Mouse (Mus musculus) CD4-positive helper T cell, adult 2 months (primary cell): ENCODE results near the gene Wipi1.

Source experiments
- DNase-seq: peaks from one replicate; pipeline ENCODE4 v3.0.0-alpha.2; 2012; ENCODE audit warnings: low read depth, missing footprints, low spot score

Gene Wipi1

GRCm38 (mm10) chr11:109579999-109580398 lies 31.8 kb downstream of the Wipi1 start:
- no peak for DNase-seq

- DNase-seq: no peak
Observed at GRCm38 (mm10) chr11:109578536-109578935, 33.2 kb downstream of the Wipi1 start.

- no peak for DNase-seq
Observed at GRCm38 (mm10) chr11:109575832-109576231, 35.9 kb downstream of the Wipi1 start.

GRCm38 (mm10) chr11:109574604-109575003 lies 37.2 kb downstream of the Wipi1 start:
- DNase-seq: no peak

GRCm38 (mm10) chr11:109572051-109572450 lies 39.7 kb downstream of the Wipi1 start:
- DNase-seq: no peak

- DNase-seq: no peak
Observed at GRCm38 (mm10) chr11:109569809-109570208, 42.0 kb downstream of the Wipi1 start.

GRCm38 (mm10) chr11:109569007-109569618 lies 42.7 kb downstream of the Wipi1 start:
- no peak for DNase-seq

- DNase-seq: no peak
Observed at GRCm38 (mm10) chr11:109564466-109565214, 47.1 kb downstream of the Wipi1 start.

- DNase-seq: no peak
Observed at GRCm38 (mm10) chr11:109563708-109564107, 48.1 kb downstream of the Wipi1 start.

- DNase-seq: no peak
Observed at GRCm38 (mm10) chr11:109561445-109561844, 50.3 kb downstream of the Wipi1 start.

- DNase-seq: peak; percentile 81
Observed at GRCm38 (mm10) chr11:109560793-109561257, 50.9 kb downstream of the Wipi1 start.

- DNase-seq: no peak
Observed at GRCm38 (mm10) chr11:109559241-109559640, 52.5 kb downstream of the Wipi1 start.

- DNase-seq: no peak
Observed at GRCm38 (mm10) chr11:109557419-109557818, 54.3 kb downstream of the Wipi1 start.

- DNase-seq: no peak
Observed at GRCm38 (mm10) chr11:109556130-109556529, 55.6 kb downstream of the Wipi1 start.

- no peak for DNase-seq
Observed at GRCm38 (mm10) chr11:109554443-109554842, 57.3 kb downstream of the Wipi1 start.

GRCm38 (mm10) chr11:109553921-109554320 lies 57.8 kb downstream of the Wipi1 start:
- DNase-seq: peak; percentile 32

- DNase-seq: no peak
Observed at GRCm38 (mm10) chr11:109549599-109550290, 62.0 kb downstream of the Wipi1 start.

GRCm38 (mm10) chr11:109547652-109548051 lies 64.1 kb downstream of the Wipi1 start:
- no peak for DNase-seq

GRCm38 (mm10) chr11:109546305-109547001 lies 65.3 kb downstream of the Wipi1 start:
- DNase-seq: no peak

GRCm38 (mm10) chr11:109545700-109546143 lies 66.0 kb downstream of the Wipi1 start:
- no peak for DNase-seq

GRCm38 (mm10) chr11:109545265-109545664 lies 66.5 kb downstream of the Wipi1 start:
- DNase-seq: no peak

- DNase-seq: no peak
Observed at GRCm38 (mm10) chr11:109544432-109544831, 67.3 kb downstream of the Wipi1 start.
